Comparison of ENCODE assay signal across 8 mouse cellular contexts in genomic region chr16:96200702-96201028, GRCm38 (mm10). TPM values are rescaled to one million over a fixed set of nuclear protein-coding genes. Genes with fewer than 3 reads are reported as not detected.
DNase-seq lines count a peak whose midpoint lies in the region; ATAC-seq and TF ChIP-seq lines count a peak whose summit lies in the region.

No protein-coding gene starts in this region.

- H3K79me2 ChIP-seq in myocyte (ENCODE audit: control insufficient read depth, insufficient read depth): no peaks in the 10 kb centered on the region

- H3ac ChIP-seq in myocyte (ENCODE audit: control insufficient read depth, insufficient read length): no peak overlapping the region

- 11% methylated on average over 9 of the region's 9 CpGs for WGBS in kidney, embryonic 16.5 days
- 35% methylated on average over 8 of the region's 9 CpGs for WGBS in embryonic facial prominence, embryonic 14.5 days
- 36% methylated on average over 9 of the region's 9 CpGs for WGBS in intestine, embryonic 16.5 days

- peak; percentile 61 for ATAC-seq in kidney, embryonic 16.5 days (ENCODE audit: low FRiP score, low TSS enrichment)
- ATAC-seq in embryonic facial prominence, embryonic 14.5 days (ENCODE audit: low read depth): peak; percentile 50; the same call in 1 of the 2 replicates
- no peak for ATAC-seq in intestine, embryonic 16.5 days

- no peak for DNase-seq in kidney, postnatal 14 days
- DNase-seq in embryonic facial prominence, embryonic 14.5 days (ENCODE audit: low spot score): no peak
- no peak for DNase-seq in urinary bladder, postnatal 10 days (ENCODE audit: low spot score)
- DNase-seq in right cerebral cortex, postnatal 10 days (ENCODE audit: low spot score in 2 of 2): no peak
- no peak for DNase-seq in adrenal gland, postnatal 14 days

- H3K27me3 ChIP-seq in kidney, embryonic 16.5 days (ENCODE audit: insufficient read depth, low read length): no peaks in the 10 kb centered on the region
- H3K27me3 ChIP-seq in embryonic facial prominence, embryonic 14.5 days (replicated peaks; ENCODE audit: control insufficient read depth, insufficient read depth, low read length): no peaks in the 10 kb centered on the region
- no peaks in the 10 kb centered on the region for H3K27me3 ChIP-seq in intestine, embryonic 16.5 days (replicated peaks; ENCODE audit: control insufficient read depth, insufficient read depth, low read length)
- H3K27me3 ChIP-seq in myocyte (ENCODE audit: control insufficient read depth, insufficient read depth, insufficient read length): no peaks in the 10 kb centered on the region

- H3K4me2 ChIP-seq in kidney, embryonic 16.5 days (replicated peaks; ENCODE audit: low read depth, low read length): peak overlapping the region; percentile 65
- peak overlapping the region; percentile 48 for H3K4me2 ChIP-seq in embryonic facial prominence, embryonic 14.5 days (ENCODE audit: low read depth, low read length)
- peak overlapping the region; percentile 61 for H3K4me2 ChIP-seq in intestine, embryonic 16.5 days (ENCODE audit: low read depth, low read length)
- peak overlapping the region; percentile 93 for H3K4me2 ChIP-seq in myocyte (ENCODE audit: low read depth)

- H3K4me1 ChIP-seq in kidney, embryonic 16.5 days (ENCODE audit: insufficient read depth, low read length): peaks cover 19% of the 10 kb centered on the region
- peaks cover 5% of the 10 kb centered on the region; the same call in 1 of the 2 replicates for H3K4me1 ChIP-seq in embryonic facial prominence, embryonic 14.5 days (ENCODE audit: control insufficient read depth, insufficient read depth, low read length)
- peaks cover 8% of the 10 kb centered on the region for H3K4me1 ChIP-seq in intestine, embryonic 16.5 days (ENCODE audit: control insufficient read depth, insufficient read depth, low read length)

- no peaks in the 10 kb centered on the region for H3K9me3 ChIP-seq in kidney, embryonic 16.5 days (ENCODE audit: low read length)
- no peaks in the 10 kb centered on the region for H3K9me3 ChIP-seq in embryonic facial prominence, embryonic 14.5 days (ENCODE audit: control insufficient read depth, low read length)
- no peaks in the 10 kb centered on the region for H3K9me3 ChIP-seq in intestine, embryonic 16.5 days (ENCODE audit: control insufficient read depth, low read length)

- H3K36me3 ChIP-seq in kidney, embryonic 16.5 days (ENCODE audit: insufficient read depth, low read length): no peaks in the 10 kb centered on the region
- H3K36me3 ChIP-seq in embryonic facial prominence, embryonic 14.5 days (ENCODE audit: control insufficient read depth, insufficient read depth, low read length): no peaks in the 10 kb centered on the region
- H3K36me3 ChIP-seq in intestine, embryonic 16.5 days (ENCODE audit: control insufficient read depth, insufficient read depth, low read length): no peaks in the 10 kb centered on the region
- H3K36me3 ChIP-seq in myocyte (ENCODE audit: control insufficient read depth, insufficient read depth): no peaks in the 10 kb centered on the region

- H3K9ac ChIP-seq in kidney, embryonic 16.5 days (replicated peaks; ENCODE audit: low read length): peak overlapping the region; percentile 49
- H3K9ac ChIP-seq in embryonic facial prominence, embryonic 14.5 days (ENCODE audit: low read depth, low read length): 0 out of 2 replicates have a peak overlapping the region, but pooled peaks have one; percentile 37
- H3K9ac ChIP-seq in intestine, embryonic 16.5 days (ENCODE audit: low read depth, low read length): peak overlapping the region; percentile 49

- H3K27ac ChIP-seq in kidney, embryonic 16.5 days (ENCODE audit: low read length): peak overlapping the region; percentile 73
- no peak overlapping the region for H3K27ac ChIP-seq in embryonic facial prominence, embryonic 14.5 days (replicated peaks; ENCODE audit: low read depth, low read length)
- peak overlapping the region; percentile 29 for H3K27ac ChIP-seq in intestine, embryonic 16.5 days (ENCODE audit: low read length)

- no peak for TF ChIP-seq POLR2A in myocyte (IDR thresholded peaks at IDR 0.05; ENCODE audit: insufficient read length, low read depth)

- H3K4me3 ChIP-seq in kidney, embryonic 16.5 days (ENCODE audit: low read length): peak overlapping the region; percentile 38
- H3K4me3 ChIP-seq in embryonic facial prominence, embryonic 14.5 days (ENCODE audit: low read depth, low read length): peak overlapping the region; percentile 7; the same call in 1 of the 2 replicates
- peak overlapping the region; percentile 33 for H3K4me3 ChIP-seq in intestine, embryonic 16.5 days (ENCODE audit: low read length)
- H3K4me3 ChIP-seq in myocyte: peak overlapping the region; percentile 19

TF ChIP-seq in myocyte, 11 proteins besides CTCF, POLR2A, EP300 and RAD21:
- TF ChIP-seq MYOD1 (IDR thresholded peaks at IDR 0.05; ENCODE audit: control insufficient read depth in 1 of 3, insufficient read length in 2 of 3, low read depth in 2 of 3): no peak
- TF ChIP-seq TCF12 (IDR thresholded peaks at IDR 0.05; ENCODE audit: insufficient read depth, poor library complexity, severe bottlenecking): no peak
- no peak for TF ChIP-seq TCF3 (IDR thresholded peaks at IDR 0.05; ENCODE audit: insufficient read length, low read depth)
- TF ChIP-seq POLR2AphosphoS2 (IDR thresholded peaks at IDR 0.05; ENCODE audit: insufficient read length, low read depth): no peak
- no peak for TF ChIP-seq CEBPB (IDR thresholded peaks at IDR 0.05; ENCODE audit: insufficient read depth, poor library complexity, severe bottlenecking)
- no peak for TF ChIP-seq MYOG (IDR thresholded peaks at IDR 0.05; ENCODE audit: control insufficient read depth in 1 of 3, insufficient read depth in 1 of 3, insufficient read length in 2 of 3, low read depth in 2 of 3)
- TF ChIP-seq SRF (IDR thresholded peaks at IDR 0.05; ENCODE audit: control insufficient read depth, insufficient read length, low read depth): no peak
- TF ChIP-seq REST (IDR thresholded peaks at IDR 0.05; ENCODE audit: insufficient read depth, insufficient read length): no peak
- TF ChIP-seq E2F4 (IDR thresholded peaks at IDR 0.05; ENCODE audit: insufficient read depth): no peak
- TF ChIP-seq MAX (IDR thresholded peaks at IDR 0.05; ENCODE audit: low read depth): no peak
- no peak for TF ChIP-seq USF1 (IDR thresholded peaks at IDR 0.05; ENCODE audit: low read depth)

RNA-seq across cellular contexts. Expression of gene Sh3bgr, which starts 0.4 kb away (rescaled TPM):
- 5.3 and 9.4 TPM in 2 replicates for polyA plus RNA-seq in kidney, embryonic 16.5 days (2015; fragmentation: Nextera tagmentation; extraction: Ambion mirVana)
- polyA plus RNA-seq in embryonic facial prominence, embryonic 14.5 days (2014; fragmentation: Nextera tagmentation; extraction: Ambion mirVana): 25.4 and 40.9 TPM in 2 replicates
- 31.6 and 33.1 TPM in 2 replicates for polyA plus RNA-seq in intestine, embryonic 16.5 days (2015; fragmentation: Nextera tagmentation; extraction: Ambion mirVana)
- polyA plus RNA-seq in myocyte (2012; fragmentation: generic; extraction: Trizol): 32.7 TPM
- total RNA-seq in adrenal gland, postnatal 14 days (2021): 7.9 and 9.9 TPM in 2 replicates

RNA-seq across cellular contexts. Expression of gene Lca5l, which starts 8.6 kb away (rescaled TPM):
- polyA plus RNA-seq in kidney, embryonic 16.5 days (2015; fragmentation: Nextera tagmentation; extraction: Ambion mirVana): 0.94 and 1.0 TPM in 2 replicates
- polyA plus RNA-seq in embryonic facial prominence, embryonic 14.5 days (2014; fragmentation: Nextera tagmentation; extraction: Ambion mirVana): 1.8 and 2.1 TPM in 2 replicates
- polyA plus RNA-seq in intestine, embryonic 16.5 days (2015; fragmentation: Nextera tagmentation; extraction: Ambion mirVana): 0.43 and 0.50 TPM in 2 replicates
- 0.18 TPM for polyA plus RNA-seq in myocyte (2012; fragmentation: generic; extraction: Trizol)
- 0.85 and 2.5 TPM in 2 replicates for total RNA-seq in adrenal gland, postnatal 14 days (2021)

RNA-seq across cellular contexts. Expression of gene B3galt5, which starts 34.9 kb away (rescaled TPM):
- polyA plus RNA-seq in kidney, embryonic 16.5 days (2015; fragmentation: Nextera tagmentation; extraction: Ambion mirVana): 3.8 and 4.5 TPM in 2 replicates
- polyA plus RNA-seq in embryonic facial prominence, embryonic 14.5 days (2014; fragmentation: Nextera tagmentation; extraction: Ambion mirVana): 0.45 and 1.2 TPM in 2 replicates
- 1.4 and 2.1 TPM in 2 replicates for polyA plus RNA-seq in intestine, embryonic 16.5 days (2015; fragmentation: Nextera tagmentation; extraction: Ambion mirVana)
- polyA plus RNA-seq in myocyte (2012; fragmentation: generic; extraction: Trizol): 5.0 TPM
- 0.30 TPM in 1 of 2 replicates, not detected in the other for total RNA-seq in adrenal gland, postnatal 14 days (2021)

RNA-seq across cellular contexts. Expression of gene Wrb, which starts 55.5 kb away (rescaled TPM):
- 70.1 and 75.2 TPM in 2 replicates for polyA plus RNA-seq in kidney, embryonic 16.5 days (2015; fragmentation: Nextera tagmentation; extraction: Ambion mirVana)
- 61.3 and 63.0 TPM in 2 replicates for polyA plus RNA-seq in embryonic facial prominence, embryonic 14.5 days (2014; fragmentation: Nextera tagmentation; extraction: Ambion mirVana)
- 46.9 and 53.2 TPM in 2 replicates for polyA plus RNA-seq in intestine, embryonic 16.5 days (2015; fragmentation: Nextera tagmentation; extraction: Ambion mirVana)
- 16.4 TPM for polyA plus RNA-seq in myocyte (2012; fragmentation: generic; extraction: Trizol)
- 17.7 and 23.2 TPM in 2 replicates for total RNA-seq in adrenal gland, postnatal 14 days (2021)
